8 mouse cellular contexts compared by ENCODE assay signal in genomic region chr2:101679164-101679784, GRCm38 (mm10). TPM values are rescaled to one million over a fixed set of nuclear protein-coding genes. Genes with fewer than 3 reads are reported as not detected.
DNase-seq lines count a peak whose midpoint lies in the region; ATAC-seq lines count a peak whose summit lies in the region.

No protein-coding gene starts in this region.

- peaks cover 4% of the 10 kb centered on the region; the same call in 1 of the 2 replicates for H3K4me1 ChIP-seq in brown adipose tissue, adult 24 weeks (ENCODE audit: control insufficient read depth, insufficient read depth, insufficient read length, low read length)
- H3K4me1 ChIP-seq in heart, embryonic 15.5 days (replicated peaks) = peaks cover 10% of the 10 kb centered on the region
- peaks cover 13% of the 10 kb centered on the region for H3K4me1 ChIP-seq in liver, embryonic 15.5 days (replicated peaks)
- H3K4me1 ChIP-seq in neural tube, embryonic 15.5 days = peaks cover 10% of the 10 kb centered on the region

- H3K36me3 ChIP-seq in heart, embryonic 15.5 days = no peaks in the 10 kb centered on the region
- H3K36me3 ChIP-seq in liver, embryonic 15.5 days (replicated peaks) = peaks cover under 1% of the 10 kb centered on the region; the same call in 1 of the 2 replicates
- H3K36me3 ChIP-seq in neural tube, embryonic 15.5 days = 0 out of 2 replicates have a peak, but pooled peaks cover 3% of the 10 kb centered on the region

- 4% methylated on average over 15 of the region's 15 CpGs for WGBS in heart, embryonic 15.5 days
- whole genome bisulfite sequencing in liver, embryonic 15.5 days (ENCODE audit: insufficient replicate concordance) = 5% methylated on average over 15 of the region's 15 CpGs
- 2% methylated on average over 15 of the region's 15 CpGs for WGBS in neural tube, embryonic 15.5 days

- DNase-seq in lung, adult 18-20 months = peak; percentile 9 to 20
- DNase-seq in lung, postnatal 25 days (ENCODE audit: low spot score) = no peak
- DNase-seq in urinary bladder, postnatal 25 days (ENCODE audit: low spot score) = no peak
- no peak for DNase-seq in cerebellum, adult 11-12 months

- no peak for ATAC-seq in heart, embryonic 15.5 days (replicated peaks; ENCODE audit: insufficient number of reproducible peaks, insufficient read depth, low FRiP score, low read depth)
- ATAC-seq in liver, embryonic 15.5 days (ENCODE audit: insufficient read depth) = no peak
- no peak for ATAC-seq in neural tube, embryonic 15.5 days (ENCODE audit: low FRiP score)

- H3K9me3 ChIP-seq in heart, embryonic 15.5 days (replicated peaks) = no peaks in the 10 kb centered on the region
- no peaks in the 10 kb centered on the region for H3K9me3 ChIP-seq in liver, embryonic 15.5 days (replicated peaks)
- no peaks in the 10 kb centered on the region for H3K9me3 ChIP-seq in neural tube, embryonic 15.5 days (replicated peaks)

- H3K27me3 ChIP-seq in heart, embryonic 15.5 days = peaks cover 4% of the 10 kb centered on the region; the same call in 1 of the 2 replicates
- 0 out of 2 replicates have a peak, but pooled peaks cover 7% of the 10 kb centered on the region for H3K27me3 ChIP-seq in liver, embryonic 15.5 days
- H3K27me3 ChIP-seq in neural tube, embryonic 15.5 days (replicated peaks) = 0 out of 2 replicates have a peak, but pooled peaks cover 2% of the 10 kb centered on the region

- peak overlapping the region; percentile 82 for H3K4me2 ChIP-seq in heart, embryonic 15.5 days
- H3K4me2 ChIP-seq in liver, embryonic 15.5 days = peak overlapping the region; percentile 77
- peak overlapping the region; percentile 82 for H3K4me2 ChIP-seq in neural tube, embryonic 15.5 days

- H3K9ac ChIP-seq in heart, embryonic 15.5 days = peak overlapping the region; percentile 90
- H3K9ac ChIP-seq in liver, embryonic 15.5 days = peak overlapping the region; percentile 84
- H3K9ac ChIP-seq in neural tube, embryonic 15.5 days (replicated peaks) = peak overlapping the region; percentile 80

- H3K27ac ChIP-seq in brown adipose tissue, adult 24 weeks (replicated peaks; ENCODE audit: low read depth, low read length) = no peak overlapping the region
- H3K27ac ChIP-seq in heart, embryonic 15.5 days = no peak overlapping the region
- 0 out of 2 replicates have a peak overlapping the region, but pooled peaks have one; percentile 4 for H3K27ac ChIP-seq in liver, embryonic 15.5 days (replicated peaks)
- H3K27ac ChIP-seq in neural tube, embryonic 15.5 days (replicated peaks) = no peak overlapping the region

- H3K4me3 ChIP-seq in brown adipose tissue, adult 24 weeks (ENCODE audit: insufficient read depth, low read depth, low read length) = peak overlapping the region; percentile 95
- peak overlapping the region; percentile 99 for H3K4me3 ChIP-seq in heart, embryonic 15.5 days
- peak overlapping the region; percentile 91 for H3K4me3 ChIP-seq in liver, embryonic 15.5 days (replicated peaks)
- peak overlapping the region; percentile 81 for H3K4me3 ChIP-seq in neural tube, embryonic 15.5 days (replicated peaks)

RNA-seq across cellular contexts. Expression of gene Traf6, which starts 1.0 kb away (rescaled TPM):
- 6.2 and 7.1 TPM in 2 replicates for polyA plus RNA-seq in brown adipose tissue, adult 24 weeks (2012; ENCODE audit: insufficient read depth, insufficient read length, missing spikeins)
- polyA plus RNA-seq in heart, embryonic 15.5 days (2015; fragmentation: Nextera tagmentation; extraction: Ambion mirVana) = 3.9 and 6.1 TPM in 2 replicates
- 3.2 and 3.4 TPM in 2 replicates for polyA plus RNA-seq in liver, embryonic 15.5 days (2015; fragmentation: Nextera tagmentation; extraction: Ambion mirVana)
- 4.0 and 5.5 TPM in 2 replicates for polyA plus RNA-seq in neural tube, embryonic 15.5 days (2015; fragmentation: Nextera tagmentation; extraction: Ambion mirVana)

RNA-seq across cellular contexts. Expression of gene B230118H07Rik, which starts 29.9 kb away (rescaled TPM):
- 140 and 164 TPM in 2 replicates for polyA plus RNA-seq in brown adipose tissue, adult 24 weeks (2012; ENCODE audit: insufficient read depth, insufficient read length, missing spikeins)
- polyA plus RNA-seq in heart, embryonic 15.5 days (2015; fragmentation: Nextera tagmentation; extraction: Ambion mirVana) = 51.1 and 57.1 TPM in 2 replicates
- 12.2 and 14.9 TPM in 2 replicates for polyA plus RNA-seq in liver, embryonic 15.5 days (2015; fragmentation: Nextera tagmentation; extraction: Ambion mirVana)
- 50.1 and 53.8 TPM in 2 replicates for polyA plus RNA-seq in neural tube, embryonic 15.5 days (2015; fragmentation: Nextera tagmentation; extraction: Ambion mirVana)

RNA-seq across cellular contexts. Expression of gene Rag1, which starts 30.0 kb away (rescaled TPM):
- not detected in 2 replicates for polyA plus RNA-seq in brown adipose tissue, adult 24 weeks (2012; ENCODE audit: insufficient read depth, insufficient read length, missing spikeins)
- polyA plus RNA-seq in heart, embryonic 15.5 days (2015; fragmentation: Nextera tagmentation; extraction: Ambion mirVana) = 0.74 and 8.5 TPM in 2 replicates
- 0.28 and 0.44 TPM in 2 replicates for polyA plus RNA-seq in liver, embryonic 15.5 days (2015; fragmentation: Nextera tagmentation; extraction: Ambion mirVana)
- polyA plus RNA-seq in neural tube, embryonic 15.5 days (2015; fragmentation: Nextera tagmentation; extraction: Ambion mirVana) = 0.04 and 11.6 TPM in 2 replicates

RNA-seq across cellular contexts. Expression of gene Rag2, which starts 54.8 kb away (rescaled TPM):
- not detected in 2 replicates for polyA plus RNA-seq in brown adipose tissue, adult 24 weeks (2012; ENCODE audit: insufficient read depth, insufficient read length, missing spikeins)
- 0.64 and 7.8 TPM in 2 replicates for polyA plus RNA-seq in heart, embryonic 15.5 days (2015; fragmentation: Nextera tagmentation; extraction: Ambion mirVana)
- polyA plus RNA-seq in liver, embryonic 15.5 days (2015; fragmentation: Nextera tagmentation; extraction: Ambion mirVana) = 0.56 and 0.62 TPM in 2 replicates
- 13.1 TPM in 1 of 2 replicates, not detected in the other for polyA plus RNA-seq in neural tube, embryonic 15.5 days (2015; fragmentation: Nextera tagmentation; extraction: Ambion mirVana)

Comparison
In these comparisons a context has a peak if more than half of its experiments do, and no peak if none do; other contexts are left out.
1. DNase-seq: peak in lung, adult 18-20 months (2 of 2); none in lung, postnatal 25 days (single experiment), urinary bladder, postnatal 25 days (single experiment) and cerebellum, adult 11-12 months (single experiment).
2. Peak in every context shown above with its lines, with median percentiles within 50 percentile points of each other: H3K4me3 ChIP-seq, H3K4me2 ChIP-seq and H3K9ac ChIP-seq.